Mouse (Mus musculus) cerebellum, adult (tissue): ENCODE measurements around the gene Tor1aip2.

Experiments used
- ATAC-seq: cut with Nextera tagmentation; 2 replicates; pipeline ENCODE4 v1.9.2; 2017; ENCODE audit warnings: mild to moderate bottlenecking, moderate library complexity, mixed read lengths; ENCODE audit not compliant: insufficient number of reproducible peaks, low FRiP score, low TSS enrichment

Gene Tor1aip2

GRCm38 (mm10) chr1:156040731-156041401 lies 5.7 kb downstream of the Tor1aip2 start:
- peak; percentile 64 for ATAC-seq

GRCm38 (mm10) chr1:156041451-156042241 lies 6.4 kb downstream of the Tor1aip2 start:
- no peak for ATAC-seq

GRCm38 (mm10) chr1:156042481-156042880 lies 7.3 kb downstream of the Tor1aip2 start:
- ATAC-seq, result no peak

GRCm38 (mm10) chr1:156043027-156043426 lies 7.8 kb downstream of the Tor1aip2 start:
- ATAC-seq, result peak; percentile 43; the same call in 1 of the 2 replicates

- no peak for ATAC-seq
Observed at GRCm38 (mm10) chr1:156044211-156044611, 9.0 kb downstream of the Tor1aip2 start.

GRCm38 (mm10) chr1:156046688-156047087 lies 11.5 kb downstream of the Tor1aip2 start:
- peak; percentile 77 for ATAC-seq

DNA sequence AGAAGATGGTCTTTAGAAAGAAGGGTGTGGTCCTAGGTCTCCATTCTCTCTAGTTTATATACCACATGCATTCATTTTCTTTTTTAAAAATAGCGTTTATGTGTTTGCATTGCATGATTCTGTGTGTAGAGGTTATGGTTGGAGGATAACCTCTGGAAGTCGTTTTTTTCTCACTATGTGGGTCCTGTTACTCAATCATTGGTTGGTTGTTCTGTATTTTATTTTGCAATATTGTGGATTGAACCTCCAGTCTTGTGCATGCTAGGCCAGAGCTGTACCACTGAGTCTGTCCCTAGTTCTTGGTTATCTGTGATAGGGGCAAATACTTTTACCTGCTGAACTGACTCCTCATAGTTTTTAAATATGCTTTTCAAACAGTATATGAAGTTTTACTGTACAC lies 23.0 kb downstream of the Tor1aip2 start:
- ATAC-seq, result no peak

DNA sequence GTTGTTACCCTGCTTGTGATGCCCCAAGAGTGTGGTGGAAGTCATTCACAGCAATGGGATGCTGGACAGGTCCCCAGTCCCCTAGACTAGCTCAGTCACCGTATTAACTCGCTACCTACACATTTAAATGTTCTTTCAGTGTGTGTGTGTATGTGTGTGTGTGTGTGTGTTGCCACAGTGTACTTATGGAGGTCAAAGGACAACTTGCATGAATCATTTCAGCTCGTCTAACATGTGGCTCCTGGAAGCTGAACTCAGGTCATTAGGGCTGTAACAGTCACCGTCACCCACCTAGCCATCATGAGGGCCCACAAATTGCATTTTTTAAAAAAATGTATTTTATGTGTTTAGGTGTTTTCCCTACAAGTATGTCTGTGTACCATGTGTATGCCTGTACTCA lies 27.0 kb downstream of the Tor1aip2 start:
- no peak for ATAC-seq

GRCm38 (mm10) chr1:156066133-156066532 lies 30.9 kb downstream of the Tor1aip2 start:
- no peak for ATAC-seq

GRCm38 (mm10) chr1:156070106-156070505 lies 34.9 kb downstream of the Tor1aip2 start:
- no peak for ATAC-seq

GRCm38 (mm10) chr1:156073169-156073821 lies 38.1 kb downstream of the Tor1aip2 start:
- ATAC-seq, result no peak

DNA sequence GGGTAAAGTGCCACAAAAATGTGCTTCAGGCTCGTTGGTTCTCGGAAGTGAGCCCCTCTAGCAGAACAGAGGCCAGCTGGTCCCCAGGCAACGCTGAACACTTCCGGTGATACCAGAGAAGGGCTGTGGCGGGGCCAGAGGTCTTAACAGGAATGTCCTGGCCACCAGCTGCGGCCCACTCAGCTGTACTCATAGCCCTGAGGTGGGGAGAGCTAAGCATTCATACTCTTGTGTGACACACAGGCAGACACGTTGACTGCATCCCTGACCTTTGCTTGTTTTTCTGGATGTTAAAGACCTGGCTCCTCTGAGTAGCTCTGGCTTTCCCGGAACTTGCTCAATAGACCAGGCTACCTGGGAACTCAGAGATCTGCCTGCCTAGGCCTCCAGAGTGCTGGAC lies 39.4 kb downstream of the Tor1aip2 start:
- ATAC-seq, result no peak

GRCm38 (mm10) chr1:156076474-156076873 lies 41.3 kb downstream of the Tor1aip2 start:
- no peak for ATAC-seq

- ATAC-seq, result no peak
Observed at GRCm38 (mm10) chr1:156077655-156078054, 42.5 kb downstream of the Tor1aip2 start.

- ATAC-seq, result no peak
Observed at GRCm38 (mm10) chr1:156084603-156085002, 49.4 kb downstream of the Tor1aip2 start.

DNA sequence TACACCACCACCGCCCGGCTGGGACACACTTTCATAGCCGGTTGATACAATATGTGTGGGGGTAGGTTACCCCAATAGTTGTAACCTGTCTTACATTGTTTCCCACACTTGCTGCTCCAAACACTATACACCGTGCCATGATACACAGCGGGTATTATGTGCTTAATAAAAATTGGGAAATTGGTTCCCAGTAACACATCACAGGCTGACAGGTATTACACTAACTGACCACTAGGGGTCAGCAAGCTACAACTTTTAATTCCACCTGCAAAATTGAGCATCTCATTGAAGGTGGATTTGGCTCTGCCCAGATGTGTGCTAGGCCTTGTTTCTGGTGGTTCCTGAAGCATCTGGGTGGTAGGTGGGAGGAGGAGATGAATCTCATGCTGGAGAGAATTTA lies 50.6 kb downstream of the Tor1aip2 start:
- peak; percentile 60; the same call in 1 of the 2 replicates for ATAC-seq

DNA sequence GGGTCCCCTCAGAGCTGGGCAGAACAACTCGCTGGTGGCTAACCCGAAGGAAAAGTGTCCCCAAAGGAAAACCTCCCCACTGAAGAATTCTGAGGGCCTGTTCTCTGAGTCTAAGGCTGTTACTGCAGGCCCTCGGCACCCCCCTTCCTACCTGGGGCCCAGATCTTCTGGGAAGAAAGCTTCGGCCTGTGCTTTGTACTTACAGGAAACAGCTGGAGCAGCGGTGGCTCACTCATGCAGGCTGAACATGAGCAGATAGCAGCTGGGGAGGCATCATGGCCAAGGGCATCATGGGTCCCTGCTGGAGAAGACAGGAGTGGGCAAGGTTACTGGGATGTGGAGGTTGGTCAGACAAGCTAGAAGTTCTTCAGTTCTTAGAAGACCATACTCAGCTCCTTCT lies 52.4 kb downstream of the Tor1aip2 start:
- ATAC-seq, result no peak

DNA sequence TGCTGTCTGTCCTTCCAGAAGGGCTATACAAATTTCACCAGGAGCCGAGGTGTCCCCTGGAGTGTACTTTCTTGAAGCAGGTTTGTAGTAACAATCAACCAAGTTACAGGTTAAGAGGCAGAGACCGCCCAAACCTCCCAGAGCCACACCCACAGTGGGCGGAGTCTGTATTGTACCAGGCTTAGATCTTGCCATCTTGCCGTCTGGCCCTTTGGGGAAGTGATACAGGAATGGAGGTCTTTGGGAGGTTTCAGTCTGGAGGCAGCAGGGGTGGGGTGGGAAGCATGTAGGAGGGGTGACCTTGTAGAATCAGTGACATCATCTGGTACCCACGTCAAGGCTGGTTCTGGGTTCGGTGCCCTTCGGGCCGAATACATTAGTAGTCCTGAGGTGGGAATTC lies 54.4 kb downstream of the Tor1aip2 start:
- no peak for ATAC-seq

DNA sequence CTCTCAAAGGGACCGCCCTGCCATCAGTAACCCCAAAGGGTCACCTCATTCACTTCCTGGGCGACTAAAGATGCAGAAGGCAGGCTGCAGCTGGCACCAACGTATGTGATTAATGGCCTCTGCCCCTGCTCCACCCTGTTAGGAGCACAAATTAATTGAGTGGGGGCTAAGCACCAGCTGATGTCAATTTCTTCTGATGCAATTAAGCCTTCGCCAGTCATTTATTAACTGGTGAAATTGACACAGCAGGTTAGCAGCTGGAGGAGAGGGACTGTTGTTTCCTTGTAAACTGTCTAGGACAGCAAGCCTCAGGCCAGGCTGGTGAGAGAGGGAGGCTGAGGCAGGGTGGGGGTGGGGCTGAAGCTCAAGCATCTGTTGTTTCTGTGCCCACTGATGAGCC lies 54.8 kb downstream of the Tor1aip2 start:
- no peak for ATAC-seq

DNA sequence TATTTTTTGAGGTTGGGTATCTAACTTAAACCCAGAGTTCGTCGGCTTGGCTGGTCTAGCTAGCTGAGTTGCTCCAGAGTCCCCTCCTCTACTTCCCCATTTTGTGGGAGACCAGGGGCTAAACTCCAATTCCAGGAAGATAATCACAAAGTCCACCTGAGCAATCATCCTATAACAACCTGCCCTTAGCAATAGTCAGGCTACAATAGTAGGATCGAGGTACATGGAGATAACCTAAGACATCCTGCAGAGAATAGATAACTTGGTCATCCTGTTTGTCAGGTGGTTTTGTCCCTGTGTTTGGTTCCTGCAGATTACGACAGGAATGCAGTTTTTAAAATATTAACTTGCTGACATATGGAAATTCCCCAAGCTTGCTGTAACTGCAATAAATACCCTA lies 56.6 kb downstream of the Tor1aip2 start:
- ATAC-seq, result no peak

- ATAC-seq, result no peak
Observed at GRCm38 (mm10) chr1:156103763-156104162, 68.6 kb downstream of the Tor1aip2 start.
